Mouse (Mus musculus): Measurements from ENCODE around the gene Akr1c6. TPM values are rescaled to one million over a fixed set of nuclear protein-coding genes. Genes with fewer than 3 reads are reported as not detected.
"Not testable (repeated sequence)": the region's sequence is repeated elsewhere in the genome, so short reads cannot be mapped to it uniquely, and the experiment has no call there.

Akr1c6 gene
- not detected for total RNA-seq (2018; cell fraction: chromatin; rRNA removed)
- total RNA-seq (2018; cell fraction: cytosol; rRNA removed) = not detected
- not detected for total RNA-seq (2018; cell fraction: nucleus; rRNA removed)
- not detected in 3 replicates for polyA plus RNA-seq (2018)

GRCm38 (mm10) chr13:4434006-4434405 is at the start of gene Akr1c6:
Gene Akr1c6, plus strand, starts transcription at chr13:4434306.
- Histone ChIP-seq H3K27ac (no peak within 1 kb of the TSS), H3K79me2 (ENCODE audit: inconsistent target) (no peaks in the 10 kb centered on the region), H3K4me3 (ENCODE audit: inconsistent target) (no peak within 1 kb of the TSS), H3K36me3 (ENCODE audit: inconsistent target) (no peaks in the 10 kb centered on the region)

GRCm38 (mm10) chr13:4384918-4385317 is 49.2 kb upstream of the Akr1c6 start:
- H3K79me2 ChIP-seq (ENCODE audit: inconsistent target) = no peaks in the 10 kb centered on the region
- no peak overlapping the region for H3K27ac ChIP-seq
- H3K36me3 ChIP-seq (ENCODE audit: inconsistent target) = no peaks in the 10 kb centered on the region
- WGBS (ENCODE audit: missing documents) = 71% methylated on average over 1 of the region's 1 CpGs
- no peak overlapping the region for H3K4me3 ChIP-seq (ENCODE audit: inconsistent target)

GRCm38 (mm10) chr13:4385541-4385940 is 48.6 kb upstream of the Akr1c6 start:
- Histone ChIP-seq H3K79me2 (ENCODE audit: inconsistent target) (no peaks in the 10 kb centered on the region), H3K4me3 (ENCODE audit: inconsistent target) (no peak overlapping the region), H3K36me3 (ENCODE audit: inconsistent target) (no peaks in the 10 kb centered on the region), H3K27ac (no peak overlapping the region)

- Histone ChIP-seq H3K79me2 (ENCODE audit: inconsistent target) (no peaks in the 10 kb centered on the region), H3K36me3 (ENCODE audit: inconsistent target) (no peaks in the 10 kb centered on the region), H3K4me3 (ENCODE audit: inconsistent target) (no peak overlapping the region), H3K27ac (no peak overlapping the region)
- 91% methylated on average over 2 of the region's 2 CpGs for WGBS (ENCODE audit: missing documents)
Observed at GRCm38 (mm10) chr13:4388762-4389446, 45.2 kb upstream of the Akr1c6 start.

GRCm38 (mm10) chr13:4400360-4400759 is 33.7 kb upstream of the Akr1c6 start:
- H3K79me2 ChIP-seq (ENCODE audit: inconsistent target); H3K36me3 ChIP-seq (ENCODE audit: inconsistent target); H3K4me3 ChIP-seq (ENCODE audit: inconsistent target); H3K27ac ChIP-seq: not testable (repeated sequence)
- 36% methylated on average over 1 of the region's 1 CpGs for WGBS (ENCODE audit: missing documents)

- H3K79me2 ChIP-seq (ENCODE audit: inconsistent target) = no peaks in the 10 kb centered on the region
Observed at GRCm38 (mm10) chr13:4400831-4401230, 33.3 kb upstream of the Akr1c6 start.

GRCm38 (mm10) chr13:4402221-4402620 is 31.9 kb upstream of the Akr1c6 start:
- H3K4me3 ChIP-seq (ENCODE audit: inconsistent target) = no peak overlapping the region
- H3K36me3 ChIP-seq (ENCODE audit: inconsistent target) = no peaks in the 10 kb centered on the region
- H3K79me2 ChIP-seq (ENCODE audit: inconsistent target) = no peaks in the 10 kb centered on the region

More at GRCm38 (mm10) chr13:4400831-4401230, 33.3 kb upstream of the Akr1c6 start:
- no peak overlapping the region for H3K27ac ChIP-seq
- H3K4me3 ChIP-seq (ENCODE audit: inconsistent target) = no peak overlapping the region
- H3K36me3 ChIP-seq (ENCODE audit: inconsistent target) = no peaks in the 10 kb centered on the region
- WGBS (ENCODE audit: missing documents) = 97% methylated on average over 2 of the region's 2 CpGs

GRCm38 (mm10) chr13:4404726-4405125 is 29.4 kb upstream of the Akr1c6 start:
- no peak overlapping the region for H3K4me3 ChIP-seq (ENCODE audit: inconsistent target)
- H3K36me3 ChIP-seq (ENCODE audit: inconsistent target) = no peaks in the 10 kb centered on the region
- no peak overlapping the region for H3K27ac ChIP-seq
- no peaks in the 10 kb centered on the region for H3K79me2 ChIP-seq (ENCODE audit: inconsistent target)

More at GRCm38 (mm10) chr13:4402221-4402620, 31.9 kb upstream of the Akr1c6 start:
- no peak overlapping the region for H3K27ac ChIP-seq

- Histone ChIP-seq H3K79me2 (ENCODE audit: inconsistent target) (no peaks in the 10 kb centered on the region), H3K4me3 (ENCODE audit: inconsistent target) (no peak overlapping the region), H3K36me3 (ENCODE audit: inconsistent target) (no peaks in the 10 kb centered on the region), H3K27ac (no peak overlapping the region)
- WGBS (ENCODE audit: missing documents) = 80% methylated on average over 1 of the region's 1 CpGs
Observed at GRCm38 (mm10) chr13:4406771-4407170, 27.3 kb upstream of the Akr1c6 start.

GRCm38 (mm10) chr13:4428558-4428957 is 5.5 kb upstream of the Akr1c6 start:
- no peaks in the 10 kb centered on the region for H3K79me2 ChIP-seq (ENCODE audit: inconsistent target)
- H3K36me3 ChIP-seq (ENCODE audit: inconsistent target) = no peaks in the 10 kb centered on the region
- no peak overlapping the region for H3K27ac ChIP-seq
- H3K4me3 ChIP-seq (ENCODE audit: inconsistent target) = no peak overlapping the region
- WGBS (ENCODE audit: missing documents) = 81% methylated on average over 2 of the region's 2 CpGs

GRCm38 (mm10) chr13:4429034-4429433 is 5.1 kb upstream of the Akr1c6 start:
- Histone ChIP-seq H3K79me2 (ENCODE audit: inconsistent target) (no peaks in the 10 kb centered on the region), H3K4me3 (ENCODE audit: inconsistent target) (no peak overlapping the region), H3K27ac (no peak overlapping the region), H3K36me3 (ENCODE audit: inconsistent target) (no peaks in the 10 kb centered on the region)
- WGBS (ENCODE audit: missing documents) = 79% methylated on average over 2 of the region's 2 CpGs

GRCm38 (mm10) chr13:4431129-4431528 is 3.0 kb upstream of the Akr1c6 start:
- no peak overlapping the region for H3K4me3 ChIP-seq (ENCODE audit: inconsistent target)
- WGBS (ENCODE audit: missing documents) = 91% methylated on average over 1 of the region's 1 CpGs
- no peak overlapping the region for H3K27ac ChIP-seq
- no peaks in the 10 kb centered on the region for H3K36me3 ChIP-seq (ENCODE audit: inconsistent target)
- H3K79me2 ChIP-seq (ENCODE audit: inconsistent target) = no peaks in the 10 kb centered on the region

- H3K79me2 ChIP-seq (ENCODE audit: inconsistent target) = no peaks in the 10 kb centered on the region
- H3K36me3 ChIP-seq (ENCODE audit: inconsistent target) = no peaks in the 10 kb centered on the region
- H3K27ac ChIP-seq = no peak overlapping the region
- H3K4me3 ChIP-seq (ENCODE audit: inconsistent target) = no peak overlapping the region
- WGBS (ENCODE audit: missing documents) = 100% methylated on average over 2 of the region's 2 CpGs
Observed at GRCm38 (mm10) chr13:4465641-4466040, 31.5 kb downstream of the Akr1c6 start.

GRCm38 (mm10) chr13:4467896-4468295 is 33.8 kb downstream of the Akr1c6 start:
- H3K36me3 ChIP-seq (ENCODE audit: inconsistent target) = no peaks in the 10 kb centered on the region
- WGBS (ENCODE audit: missing documents) = 83% methylated on average over 1 of the region's 1 CpGs
- H3K79me2 ChIP-seq (ENCODE audit: inconsistent target) = no peaks in the 10 kb centered on the region

More at GRCm38 (mm10) chr13:4467896-4468295, 33.8 kb downstream of the Akr1c6 start:
- Histone ChIP-seq H3K4me3 (ENCODE audit: inconsistent target) (no peak overlapping the region), H3K27ac (no peak overlapping the region)

Measured in macrophage (primary cell).